Mouse (Mus musculus) embryonic facial prominence, embryonic 15.5 days (tissue): ENCODE data around the gene Rag2. TPM values are rescaled to one million over a fixed set of nuclear protein-coding genes. Genes with fewer than 3 reads are reported as not detected.

Experiments used
- ATAC-seq: fragments of 200-750 bp; cut with Nextera tagmentation; 2 replicates; pipeline ENCODE4 v1.8.0; 2017; ENCODE audit warnings: low read depth, moderate TSS enrichment; ENCODE audit not compliant: insufficient number of reproducible peaks, low FRiP score, low TSS enrichment
- H3K27ac ChIP-seq: fragments of 300-500 bp; sonication (generic); replicated peaks from 2 replicates; pipeline ENCODE4 v1.5.1; 2015; ENCODE audit warnings: mild to moderate bottlenecking, inconsistent platforms
- H3K27me3 ChIP-seq: fragments of 300-500 bp; sonication (generic); 2 replicates; pipeline ENCODE4 v1.6.1; 2015; ENCODE audit warnings: inconsistent platforms
- H3K36me3 ChIP-seq: fragments of 300-500 bp; sonication (generic); 2 replicates; pipeline ENCODE4 v1.6.1; 2015; ENCODE audit warnings: mild to moderate bottlenecking, inconsistent platforms
- H3K4me1 ChIP-seq: fragments of 300-500 bp; sonication (generic); 2 replicates; pipeline ENCODE4 v1.6.1; 2015; ENCODE audit warnings: inconsistent platforms
- H3K4me2 ChIP-seq: fragments of 300-500 bp; sonication (generic); replicated peaks from 2 replicates; pipeline ENCODE4 v1.6.1; 2015; ENCODE audit warnings: mild to moderate bottlenecking, inconsistent platforms
- H3K4me3 ChIP-seq: fragments of 300-500 bp; sonication (generic); replicated peaks from 2 replicates; pipeline ENCODE4 v1.5.1; 2015; ENCODE audit warnings: mild to moderate bottlenecking, inconsistent platforms
- H3K9ac ChIP-seq: fragments of 300-500 bp; sonication (generic); 2 replicates; pipeline ENCODE4 v1.6.1; 2015; ENCODE audit warnings: inconsistent platforms
- H3K9me3 ChIP-seq: fragments of 300-500 bp; sonication (generic); replicated peaks from 2 replicates; pipeline ENCODE4 v1.6.1; 2016; ENCODE audit warnings: inconsistent platforms
- WGBS: fragments of 180-500 bp; shearing (Covaris S2); methylation state at CpG from one replicate; pipeline ENCODE4 v1.1.7; 2015; 5-methylcytosine and 5-hydroxymethylcytosine counted together
- polyA plus RNA-seq: library from polyadenylated mRNA; unstranded; fragments of >200 nt; fragmentation: Nextera tagmentation; extraction: Ambion mirVana; gene quantifications from 2 replicates; pipeline ENCODE4 v1.2.1, GENCODE M21; 2015

The Rag2 gene
- polyA plus RNA-seq, 1 experiment from 2014 or later: 0.11 TPM

DNA sequence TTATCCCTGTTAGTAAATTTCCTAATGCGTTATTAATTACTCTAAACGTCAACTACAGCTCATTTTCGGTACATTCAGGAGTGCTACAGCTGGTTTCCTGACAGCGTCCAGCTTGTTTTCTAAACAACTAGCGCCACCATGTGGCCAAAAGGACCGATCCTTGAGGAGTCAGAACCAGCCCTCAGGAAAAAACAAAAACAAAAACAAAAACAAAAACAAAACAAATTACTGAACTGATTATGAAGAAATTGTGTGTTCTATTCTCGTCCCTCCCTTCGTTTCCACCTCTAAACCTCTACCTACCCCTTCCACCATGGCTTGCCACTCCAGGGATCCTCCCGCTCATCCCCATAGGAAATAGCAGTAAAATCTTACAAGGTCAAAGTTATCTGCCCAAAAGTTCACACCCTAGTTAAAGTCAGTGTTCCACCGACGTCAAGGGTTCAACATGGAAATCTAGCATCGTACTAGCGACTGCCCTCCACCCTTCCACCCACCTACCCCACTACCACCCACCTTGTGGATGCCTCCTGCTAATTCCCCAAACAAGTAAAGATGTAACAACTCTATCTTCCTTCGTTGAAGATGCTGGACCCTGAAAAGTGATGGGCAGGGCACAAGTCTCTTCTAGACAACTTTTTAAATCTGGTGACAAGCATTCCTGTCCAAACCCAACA lies 28.5 kb downstream of the Rag2 start:
- Histone ChIP-seq H3K36me3 (no peaks in the 10 kb centered on the region), H3K4me3 (peak overlapping the region; percentile 34), H3K27me3 (no peaks in the 10 kb centered on the region; the same call in 1 of the 2 replicates), H3K27ac (no peak overlapping the region), H3K4me2 (peak overlapping the region; percentile 52), H3K9ac (no peak overlapping the region), H3K9me3 (no peaks in the 10 kb centered on the region), H3K4me1 (0 out of 2 replicates have a peak, but pooled peaks cover 4% of the 10 kb centered on the region)
- no peak for ATAC-seq
- WGBS: 17% methylated on average over 14 of the region's 14 CpGs

DNA sequence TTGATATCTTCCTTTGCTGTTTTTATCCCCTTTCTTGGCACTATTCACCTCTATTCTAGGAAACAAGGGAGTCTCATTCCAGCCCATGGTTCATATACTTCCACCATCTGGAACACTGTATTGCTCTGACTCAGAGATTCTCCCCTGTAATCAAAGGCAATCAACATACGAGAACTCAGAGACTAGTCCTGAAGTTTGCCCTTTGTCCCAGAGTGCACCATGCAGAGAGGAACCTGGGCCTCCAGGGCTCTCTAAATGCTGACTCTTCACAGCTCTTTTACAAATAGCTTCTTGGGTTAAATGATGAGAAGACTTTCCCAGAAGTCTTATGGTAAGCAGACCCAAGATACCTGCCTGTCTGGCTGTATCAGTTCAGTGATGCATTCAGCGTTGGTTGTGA lies 36.0 kb downstream of the Rag2 start:
- H3K9ac ChIP-seq: no peak overlapping the region
- WGBS: 68% methylated on average over 2 of the region's 2 CpGs
- no peaks in the 10 kb centered on the region for H3K27me3 ChIP-seq
- H3K4me2 ChIP-seq: no peak overlapping the region
- H3K4me1 ChIP-seq: 0 out of 2 replicates have a peak, but pooled peaks cover 3% of the 10 kb centered on the region
- no peak for ATAC-seq
- no peak overlapping the region for H3K27ac ChIP-seq
- no peaks in the 10 kb centered on the region for H3K36me3 ChIP-seq
- H3K9me3 ChIP-seq: no peaks in the 10 kb centered on the region
- no peak overlapping the region for H3K4me3 ChIP-seq

DNA sequence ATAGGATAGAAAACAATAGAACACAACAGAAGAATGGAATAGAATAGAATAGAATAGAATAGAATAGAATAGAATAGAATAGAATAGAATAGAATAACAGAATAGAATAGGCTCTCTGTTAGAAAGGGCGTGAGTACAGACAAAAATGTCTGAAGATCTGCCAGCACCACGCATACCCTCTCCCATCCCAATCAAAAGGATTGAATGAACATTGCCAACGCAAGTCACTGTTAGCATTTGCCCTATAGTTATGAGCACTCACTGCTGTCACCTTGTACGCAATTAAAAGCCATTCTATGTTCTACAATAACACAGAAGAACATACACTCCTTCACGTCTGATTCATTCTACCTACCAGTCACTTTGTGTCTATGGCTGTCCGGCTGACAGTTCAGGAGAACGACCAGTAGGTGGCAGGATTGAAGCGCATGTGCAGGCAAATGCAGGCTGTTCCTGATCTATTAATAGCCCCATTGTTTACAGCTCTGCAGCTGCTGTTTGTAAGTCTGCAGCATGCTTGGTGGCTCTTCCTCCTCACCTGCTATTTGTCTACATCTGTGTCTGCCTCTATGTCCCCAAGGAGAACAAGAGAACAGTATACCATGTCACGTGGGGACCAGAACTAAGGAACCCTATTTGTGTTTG lies 40.7 kb downstream of the Rag2 start:
- peak; percentile 73; the same call in 1 of the 2 replicates for ATAC-seq
- no peaks in the 10 kb centered on the region for H3K9me3 ChIP-seq
- no peaks in the 10 kb centered on the region for H3K36me3 ChIP-seq
- H3K4me2 ChIP-seq: no peak overlapping the region
- no peak overlapping the region for H3K4me3 ChIP-seq
- H3K9ac ChIP-seq: no peak overlapping the region
- WGBS: 20% methylated on average over 9 of the region's 9 CpGs
- H3K4me1 ChIP-seq: 0 out of 2 replicates have a peak, but pooled peaks cover 3% of the 10 kb centered on the region
- H3K27ac ChIP-seq: no peak overlapping the region
- no peaks in the 10 kb centered on the region for H3K27me3 ChIP-seq

DNA sequence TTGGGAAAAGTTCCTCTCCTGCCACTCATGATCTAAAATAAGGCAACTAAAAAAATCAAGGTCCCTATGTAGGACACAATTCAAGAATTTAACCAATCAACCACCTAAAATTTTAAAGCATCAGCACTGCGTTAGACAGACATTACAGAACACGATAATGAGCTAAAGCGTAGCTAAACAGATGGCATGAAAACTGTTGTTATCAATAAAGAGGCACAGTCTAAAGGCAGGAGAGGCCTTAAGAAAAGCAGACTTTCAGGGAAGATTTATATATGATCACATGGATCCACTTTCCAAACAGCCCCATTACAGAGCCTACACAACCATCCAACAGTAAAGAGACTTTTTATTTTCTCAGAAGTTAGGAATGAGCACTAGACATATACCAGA lies 41.2 kb downstream of the Rag2 start:
- Histone ChIP-seq H3K4me2 (no peak overlapping the region), H3K36me3 (no peaks in the 10 kb centered on the region), H3K9me3 (no peaks in the 10 kb centered on the region), H3K4me3 (no peak overlapping the region), H3K27me3 (no peaks in the 10 kb centered on the region), H3K4me1 (0 out of 2 replicates have a peak, but pooled peaks cover 3% of the 10 kb centered on the region), H3K27ac (no peak overlapping the region), H3K9ac (no peak overlapping the region)
- ATAC-seq: no peak
- 82% methylated on average over 3 of the region's 3 CpGs for WGBS

DNA sequence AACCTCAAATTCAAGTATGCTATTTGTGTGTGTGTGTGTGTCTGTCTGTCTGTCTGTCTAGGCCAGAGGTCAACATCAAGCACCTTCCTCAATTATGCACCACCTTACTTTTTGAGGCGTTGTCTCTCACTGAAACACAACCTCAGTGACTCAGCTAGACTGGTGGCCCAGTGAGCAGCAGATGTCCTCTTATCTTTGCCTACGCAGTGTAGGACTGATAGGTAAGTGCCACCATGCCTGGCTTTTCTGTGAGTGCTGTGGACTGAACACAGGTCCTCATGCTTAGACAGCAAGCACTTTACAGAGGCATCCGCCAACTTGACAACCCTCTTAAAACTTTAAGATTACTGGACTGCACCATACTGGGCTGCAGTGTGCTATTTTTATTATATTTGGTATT lies 44.2 kb downstream of the Rag2 start:
- Histone ChIP-seq H3K36me3 (no peaks in the 10 kb centered on the region), H3K4me1 (0 out of 2 replicates have a peak, but pooled peaks cover 3% of the 10 kb centered on the region), H3K9me3 (no peaks in the 10 kb centered on the region), H3K4me3 (no peak overlapping the region), H3K9ac (no peak overlapping the region), H3K4me2 (no peak overlapping the region), H3K27me3 (no peaks in the 10 kb centered on the region), H3K27ac (no peak overlapping the region)
- no peak for ATAC-seq
- WGBS: 82% methylated on average over 3 of the region's 3 CpGs

DNA sequence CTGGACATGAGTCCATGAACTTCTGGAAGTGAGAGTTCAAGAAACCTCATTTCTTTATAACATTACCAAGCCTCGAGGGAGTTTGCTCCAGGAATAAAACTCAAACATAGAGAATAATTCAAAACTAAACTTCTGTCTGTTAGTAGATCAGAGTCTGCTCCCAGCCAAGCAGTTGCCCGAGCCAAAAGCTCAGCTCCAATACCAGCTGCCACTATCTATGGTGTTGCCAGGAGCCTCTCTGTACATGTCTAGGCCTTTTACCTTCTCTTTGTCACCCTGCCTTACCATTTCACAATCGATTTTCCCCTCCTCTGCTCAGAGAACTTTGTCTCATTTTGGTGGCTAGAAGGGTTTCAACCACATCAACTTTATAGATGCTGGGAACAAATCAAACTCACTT lies 49.0 kb downstream of the Rag2 start:
- H3K4me3 ChIP-seq: no peak overlapping the region
- no peak overlapping the region for H3K27ac ChIP-seq
- WGBS: 67% methylated on average over 3 of the region's 3 CpGs
- no peak overlapping the region for H3K4me2 ChIP-seq
- ATAC-seq: no peak
- no peaks in the 10 kb centered on the region for H3K36me3 ChIP-seq
- H3K9ac ChIP-seq: no peak overlapping the region
- no peaks in the 10 kb centered on the region for H3K9me3 ChIP-seq
- no peaks in the 10 kb centered on the region for H3K4me1 ChIP-seq
- no peaks in the 10 kb centered on the region for H3K27me3 ChIP-seq

DNA sequence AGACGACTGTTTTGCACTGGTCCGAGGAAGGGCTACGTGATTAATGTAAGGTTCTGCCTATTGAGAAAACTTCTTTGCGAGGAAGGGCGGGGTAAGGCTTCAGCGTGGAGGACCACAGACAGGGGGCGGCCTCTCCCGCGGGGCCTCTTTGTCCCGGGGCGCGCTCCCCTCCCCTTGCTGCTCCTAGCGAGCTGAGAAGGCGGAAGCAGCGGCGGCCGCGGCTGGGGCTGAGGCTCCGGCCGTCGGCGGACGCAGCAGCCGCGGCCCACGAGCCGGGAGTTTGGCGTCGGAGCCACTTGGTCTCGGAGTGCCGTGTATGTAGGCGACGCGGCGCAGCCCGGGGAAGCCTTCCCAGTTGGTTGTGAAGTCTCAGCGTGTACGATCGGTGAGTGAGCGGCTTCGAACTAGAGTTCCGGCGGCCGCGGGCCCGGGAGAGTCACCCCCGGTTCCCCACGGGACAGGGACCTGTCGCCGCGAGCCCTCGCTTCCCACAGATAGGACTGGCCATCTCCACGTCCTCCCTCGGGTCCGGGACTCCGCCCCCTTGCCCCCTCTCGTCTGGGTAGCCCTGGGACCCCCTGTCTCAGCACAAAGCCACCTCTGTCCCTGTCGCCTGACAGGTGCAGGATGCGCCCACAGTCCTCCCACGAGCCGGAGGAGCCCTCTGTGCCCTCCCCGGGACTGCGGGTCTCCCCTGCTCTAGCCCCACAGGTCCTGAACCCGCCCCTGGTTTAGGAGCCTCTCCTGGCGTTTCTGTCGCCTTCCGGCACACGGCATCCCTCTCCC lies 53.9 kb downstream of the Rag2 start, which contains the start of gene Traf6:
Traf6 (plus strand) TSS at position 194 of the 786 bp plus-strand sequence.
- WGBS: under 1% methylated on average over 68 of the region's 68 CpGs

DNA sequence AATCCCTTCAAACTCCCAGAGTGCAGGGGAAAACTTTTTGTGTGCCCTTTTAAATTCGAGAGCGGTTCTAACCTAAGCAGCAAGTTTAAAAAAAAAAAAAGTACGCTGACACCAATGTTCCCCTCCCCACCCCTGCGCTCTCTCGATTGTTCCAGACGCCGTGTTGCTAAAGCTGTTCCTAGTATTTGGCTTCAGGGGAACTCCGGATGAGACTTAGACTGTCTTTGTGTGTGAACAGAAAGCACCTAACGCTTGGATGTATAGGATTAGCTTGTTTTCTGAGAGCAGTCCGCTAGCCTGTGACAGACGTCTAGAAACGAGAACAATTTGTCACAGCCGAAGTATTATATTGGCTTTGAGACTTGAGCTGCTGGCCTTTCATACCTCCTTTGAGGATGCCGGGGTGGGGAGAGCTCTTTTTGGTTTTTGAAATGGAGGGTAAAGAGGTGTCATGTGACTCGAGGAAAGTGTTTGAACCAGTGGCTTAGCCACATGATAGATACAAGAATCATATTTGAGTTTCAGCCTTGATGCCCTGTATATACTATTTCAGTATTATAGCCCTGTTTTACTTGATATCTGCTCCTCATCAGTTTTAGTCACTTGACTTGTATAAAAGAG lies 54.8 kb downstream of the Rag2 start:
- peaks cover 8% of the 10 kb centered on the region for H3K4me1 ChIP-seq
- peak overlapping the region; percentile 91 for H3K4me3 ChIP-seq
- peaks cover 6% of the 10 kb centered on the region; the same call in 1 of the 2 replicates for H3K36me3 ChIP-seq
- peak overlapping the region; percentile 79 for H3K4me2 ChIP-seq
- 1% methylated on average over 15 of the region's 15 CpGs for WGBS
- no peak for ATAC-seq
- H3K27me3 ChIP-seq: no peaks in the 10 kb centered on the region
- H3K27ac ChIP-seq: no peak overlapping the region
- H3K9me3 ChIP-seq: no peaks in the 10 kb centered on the region
- peak overlapping the region; percentile 88 for H3K9ac ChIP-seq

More for the DNA sequence above, 53.9 kb downstream of the Rag2 start, which contains the start of gene Traf6:
- H3K4me2 ChIP-seq: peak within 1 kb of the TSS; percentile 79
- peak within 1 kb of the TSS; percentile 60; the same call in 1 of the 2 replicates for H3K27ac ChIP-seq
- H3K27me3 ChIP-seq: no peaks in the 10 kb centered on the region
- peak; percentile 88 for ATAC-seq
- peaks cover 8% of the 10 kb centered on the region for H3K4me1 ChIP-seq
- no peaks in the 10 kb centered on the region for H3K36me3 ChIP-seq
- peak within 1 kb of the TSS; percentile 91 for H3K4me3 ChIP-seq
- no peaks in the 10 kb centered on the region for H3K9me3 ChIP-seq
- H3K9ac ChIP-seq: peak within 1 kb of the TSS; percentile 88

Other genes starting within 250 kb of the Rag2 start
- 0.07 and 0.11 TPM in 2 replicates for gene Rag1, start 24.8 kb downstream of the Rag2 start, polyA plus RNA-seq
- gene B230118H07Rik, start 24.8 kb downstream of the Rag2 start, polyA plus RNA-seq: 55.0 and 57.2 TPM in 2 replicates
- 9.2 and 10.3 TPM in 2 replicates for gene Traf6, start 53.7 kb downstream of the Rag2 start, polyA plus RNA-seq